Mouse (Mus musculus) subcutaneous adipose tissue, adult 2 months (tissue): ENCODE results near the gene Gpatch1. TPM values are rescaled to one million over a fixed set of nuclear protein-coding genes. Genes with fewer than 3 reads are reported as not detected.

Experiments used
- polyA plus RNA-seq: library from polyadenylated mRNA; depleted of rRNA; stranded (reverse); fragments of >200 nt; gene quantifications from 2 replicates; pipeline ENCODE4 v1.2.3, GENCODE M21; 2012; ENCODE audit warnings: low replicate concordance; rRNA removed

Gpatch1 gene
- polyA plus RNA-seq, result 5.1 and 6.9 TPM in 2 replicates

DNA sequence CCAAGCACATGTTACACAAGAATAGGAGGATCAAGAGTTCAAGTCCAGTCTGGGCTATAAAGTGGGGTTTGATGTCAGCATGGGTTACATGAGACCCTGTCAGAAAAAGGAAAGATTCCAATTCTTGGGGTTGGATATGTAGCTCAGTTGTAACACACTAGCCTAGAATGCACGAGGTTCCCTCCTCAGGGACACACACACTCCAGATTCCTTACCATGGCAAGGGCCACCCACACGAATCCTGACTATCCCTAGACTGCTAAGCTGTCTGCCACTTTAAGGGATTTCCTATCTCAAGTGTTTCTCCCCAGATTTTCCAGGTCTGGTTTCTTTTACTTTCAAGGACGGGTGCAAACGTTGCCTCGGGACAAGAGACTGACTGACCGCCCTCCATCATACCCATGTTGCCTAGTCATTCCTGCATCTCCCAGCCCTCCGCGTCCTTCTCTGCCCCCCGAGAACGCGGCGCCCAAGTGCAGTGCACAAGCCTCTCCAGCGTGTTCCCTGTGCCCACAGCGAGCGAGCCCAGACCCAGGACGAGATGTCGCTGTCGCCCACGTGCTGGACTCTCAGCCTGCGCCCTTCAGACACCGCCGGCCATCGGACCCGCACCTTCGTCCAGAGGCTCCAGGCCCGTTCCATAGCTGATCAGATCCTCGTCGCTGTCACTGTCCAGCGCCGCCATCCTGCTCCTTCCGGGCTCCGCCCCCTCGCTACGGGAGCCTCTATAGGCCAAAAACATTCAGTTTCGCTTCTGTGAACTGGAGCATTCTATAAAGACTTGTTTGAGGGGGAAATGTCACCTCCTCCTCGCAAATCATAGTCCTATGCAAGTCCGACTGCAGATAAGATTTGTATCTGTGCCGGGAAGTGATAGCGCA is at the start of gene Gpatch1:
Gene Gpatch1, minus strand, starts transcription at position 712 of the 881 bp plus-strand sequence.

DNA sequence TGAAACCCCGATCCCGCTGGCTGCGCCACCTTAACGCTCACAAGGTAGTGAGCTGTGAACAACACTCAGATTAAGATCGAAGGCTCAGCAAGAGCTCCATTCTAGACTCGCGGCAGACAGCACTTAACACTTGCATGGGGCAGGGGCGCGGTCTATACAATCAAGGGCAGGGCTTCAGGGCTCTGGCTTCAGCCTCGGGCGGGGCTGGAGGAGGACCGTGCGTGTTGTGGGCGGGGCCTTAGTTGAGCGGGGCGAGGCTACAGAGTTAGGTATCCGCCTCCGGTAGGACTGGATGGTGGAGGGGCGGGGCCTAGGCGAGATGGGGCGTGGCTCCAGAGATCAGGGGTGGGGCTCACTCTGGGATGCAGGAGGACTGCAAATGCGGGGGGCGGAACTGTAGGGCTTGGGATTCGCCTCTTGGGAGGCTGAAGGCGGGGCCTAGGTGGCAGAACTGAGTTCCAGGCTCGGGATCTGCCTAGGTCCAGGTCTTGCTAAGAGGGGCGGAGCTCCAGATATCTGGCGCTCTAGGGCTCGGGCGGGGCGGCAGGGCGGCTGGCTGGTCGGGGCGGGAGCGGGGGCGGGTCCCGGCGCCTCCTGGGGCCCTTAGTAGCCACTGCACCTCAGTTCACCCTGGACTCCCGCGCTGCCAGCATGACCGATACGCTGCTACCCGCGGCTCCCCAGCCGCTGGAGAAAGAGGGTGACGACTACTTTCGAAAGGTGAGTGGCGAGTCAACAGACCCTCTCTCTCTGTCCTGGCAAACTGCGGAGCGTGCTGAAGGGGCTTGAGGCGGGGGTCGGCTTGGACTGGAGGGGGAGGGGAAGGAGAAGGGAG is 15.7 kb upstream of the Gpatch1 start, which contains the start of gene Rhpn2:
Gene Rhpn2, plus strand, starts transcription at position 479 of the 835 bp plus-strand sequence.

Other genes with a start within 250 kb of the Gpatch1 start
- gene Cebpa, start 199.1 kb downstream of the Gpatch1 start, polyA plus RNA-seq, result 254 and 459 TPM in 2 replicates
- 151 and 663 TPM in 2 replicates for gene Slc7a10, start 132.1 kb downstream of the Gpatch1 start, polyA plus RNA-seq
- gene Lrp3, start 102.9 kb downstream of the Gpatch1 start, polyA plus RNA-seq, result 16.9 and 45.6 TPM in 2 replicates
- gene Rhpn2, start 15.7 kb upstream of the Gpatch1 start, polyA plus RNA-seq, result 2.5 and 8.8 TPM in 2 replicates
- gene Faap24, start 78.4 kb upstream of the Gpatch1 start, polyA plus RNA-seq, result 3.9 and 5.1 TPM in 2 replicates
- 9.2 and 20.9 TPM in 2 replicates for gene Cep89, start 78.6 kb upstream of the Gpatch1 start, polyA plus RNA-seq
- gene Slc7a9, start 130.4 kb upstream of the Gpatch1 start, polyA plus RNA-seq, result 0.08 TPM in 1 of 2 replicates, not detected in the other
- gene Tdrd12, start 219.3 kb upstream of the Gpatch1 start, polyA plus RNA-seq, result 0.03 TPM in 1 of 2 replicates, not detected in the other
- 34.2 and 35.4 TPM in 2 replicates for gene Nudt19, start 237.9 kb upstream of the Gpatch1 start, polyA plus RNA-seq